Mouse (Mus musculus) megakaryocyte, embryonic 14.5 days (primary cell): ENCODE results near the gene D17Wsu92e.

Source experiments
- FLI1 ChIP-seq: IDR thresholded peaks from 2 replicates; pipeline ENCODE4 v1.6.1; 2012; ENCODE audit warnings: low read length, inconsistent platforms, mixed read lengths
- GATA1 ChIP-seq: IDR thresholded peaks from 3 replicates; pipeline ENCODE4 v1.6.1; 2012; ENCODE audit warnings: mixed read lengths, low read length, inconsistent platforms, borderline replicate concordance

- TF ChIP-seq GATA1 (no peak), FLI1 (no peak)
Measured at GRCm38 (mm10) chr17:27824941-27825340, 4.5 kb upstream of the D17Wsu92e start.
